Mouse (Mus musculus) thymus, postnatal 36 days (tissue): ENCODE results near the gene Gpank1.

Experiments used
- DNase-seq, 2 experiments: peaks; one replicate each; pipeline ENCODE4 v3.0.0; 2022; ENCODE audit warnings: mixed read lengths in 2 of 2

Gene Gpank1

GRCm38 (mm10) chr17:35162121-35162520 is 40.9 kb downstream of the Gpank1 start:
- DNase-seq, result no peak

GRCm38 (mm10) chr17:35162730-35163129 is 41.5 kb downstream of the Gpank1 start:
- DNase-seq, result no peak

- DNase-seq, result no peak
Observed at GRCm38 (mm10) chr17:35163326-35164081, 42.2 kb downstream of the Gpank1 start.

GRCm38 (mm10) chr17:35164218-35164567 is 42.9 kb downstream of the Gpank1 start:
- no peak for DNase-seq

DNA sequence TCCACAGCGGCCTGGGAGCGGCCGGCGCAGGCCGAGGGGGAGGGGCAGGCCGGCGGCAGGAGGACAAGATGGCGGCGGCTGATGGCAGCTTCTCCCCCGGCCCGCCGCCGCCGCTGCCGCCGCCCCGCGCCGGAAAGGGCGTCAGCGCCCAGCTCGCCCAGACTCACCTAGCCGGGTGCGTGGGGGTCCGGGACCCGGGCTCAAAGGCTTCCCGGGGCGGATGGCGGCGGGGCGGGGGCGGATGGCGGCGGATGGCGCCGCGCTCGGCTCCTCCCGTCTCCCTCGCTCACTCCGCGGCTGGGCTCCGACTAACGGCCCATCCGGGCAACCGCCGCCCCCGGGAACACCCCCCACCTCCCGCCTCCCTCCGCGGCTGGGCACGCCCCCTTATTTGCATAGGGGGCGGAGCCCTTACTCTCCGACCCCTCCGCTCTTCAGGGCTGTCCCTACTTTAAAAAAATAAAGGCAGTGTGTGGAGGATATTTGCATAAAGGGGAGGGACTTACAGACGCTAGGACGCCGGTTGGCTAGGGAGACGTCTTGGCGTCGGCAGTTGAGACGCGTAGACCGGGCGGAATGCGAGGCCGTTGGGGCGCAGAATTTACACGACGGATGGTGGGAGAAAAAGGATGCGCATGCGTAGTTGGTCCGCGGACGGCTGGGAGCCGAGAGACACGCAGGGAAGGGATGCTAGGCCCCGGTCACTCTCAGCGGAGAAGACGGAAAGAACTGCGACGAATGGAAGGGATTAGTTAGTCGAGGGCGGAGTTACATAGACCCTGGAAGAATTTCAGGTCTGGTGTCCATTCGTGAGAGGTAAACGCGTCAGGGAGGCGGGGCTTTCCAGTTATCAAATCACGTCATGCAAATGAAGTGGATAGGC is 43.6 kb downstream of the Gpank1 start, which contains the start of gene Prrc2a:
Prrc2a (minus strand) TSS at position 330 of the 883 bp plus-strand sequence.
- DNase-seq, result peak; percentile 95 to 97

- no peak for DNase-seq
Observed at GRCm38 (mm10) chr17:35165451-35166155, 44.3 kb downstream of the Gpank1 start.

- DNase-seq, result peak; percentile 63 to 64
Observed at GRCm38 (mm10) chr17:35166352-35167035, 45.2 kb downstream of the Gpank1 start.

DNA sequence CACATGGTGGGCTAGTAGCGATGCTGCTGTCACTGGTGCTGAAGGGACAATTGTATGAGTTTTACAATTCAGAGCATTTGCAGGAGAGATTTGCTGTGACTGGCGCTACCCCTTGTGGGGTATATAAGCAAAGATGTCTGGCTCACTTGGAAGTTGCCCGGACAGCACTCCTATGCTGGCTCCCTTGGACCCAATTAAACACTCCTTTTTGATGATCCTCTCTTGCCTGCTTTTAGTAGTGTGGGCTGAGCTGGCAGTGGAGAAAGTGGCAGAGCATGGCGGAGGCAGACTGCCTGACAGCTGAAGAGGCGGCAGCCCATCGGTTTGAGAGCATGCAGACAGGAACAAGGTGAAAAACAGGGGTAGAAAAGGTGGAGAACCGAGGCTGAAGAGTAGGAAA is 46.5 kb downstream of the Gpank1 start:
- no peak for DNase-seq

GRCm38 (mm10) chr17:35168541-35169207 is 47.4 kb downstream of the Gpank1 start:
- DNase-seq, result peak in 1 of 2 experiments; percentile 28

- peak; percentile 32 to 37 for DNase-seq
Observed at GRCm38 (mm10) chr17:35172445-35173234, 51.4 kb downstream of the Gpank1 start.

GRCm38 (mm10) chr17:35173329-35173728 is 52.1 kb downstream of the Gpank1 start:
- DNase-seq, result peak; percentile 37 to 38
